In the genomic region with DNA sequence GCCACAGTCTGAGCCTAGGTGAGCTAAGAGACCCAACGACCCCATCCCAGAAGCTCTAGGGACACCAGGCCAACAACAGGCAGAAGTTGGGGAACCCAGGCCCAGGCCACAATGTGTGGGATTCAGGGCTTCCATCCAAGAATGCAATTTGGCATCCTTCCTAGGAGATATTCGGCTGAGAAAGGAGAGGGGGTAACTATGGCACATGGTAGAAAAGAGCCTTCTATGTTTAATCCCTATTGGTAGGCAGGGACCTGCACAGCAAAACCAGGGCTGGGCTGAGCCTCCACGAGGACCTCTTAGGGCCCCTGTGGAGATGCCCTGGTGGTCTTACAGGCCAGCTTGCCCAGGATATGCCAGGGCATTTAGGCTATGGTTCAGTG, we compare ENCODE assay signal across 10 mouse cellular contexts.
A peak's percentile ranks its signal among the peaks of the same experiment; 100 is the strongest.
DNase-seq lines count a peak whose midpoint lies in the region; ATAC-seq and TF ChIP-seq lines count a peak whose summit lies in the region.
"Had no signal": no experiment of that assay in that cellular context is flagged by ENCODE, and none has a peak within 500 bp of the region (broad histone marks: within the 10 kb centered on the region; RNA-seq: fewer than 3 reads in every experiment).

No protein-coding gene starts in this region.

- H3K4me3 ChIP-seq in forebrain, embryonic 15.5 days = no peak overlapping the region
- no peak overlapping the region for H3K4me3 ChIP-seq in forebrain, embryonic 12.5 days (replicated peaks)
- peak overlapping the region; percentile 86 for H3K4me3 ChIP-seq in megakaryocyte, embryonic 14.5 days (replicated peaks)
- H3K4me3 ChIP-seq in bone marrow macrophage, adult 2 months (ENCODE audit: insufficient read depth, low read length) = no peak overlapping the region
- no peak overlapping the region for H3K4me3 ChIP-seq in liver, embryonic 16.5 days (ENCODE audit: low read depth, low read length)
- H3K4me3 ChIP-seq: limb, embryonic 15.5 days had no signal

- peaks cover 7% of the 10 kb centered on the region for H3K4me1 ChIP-seq in forebrain, embryonic 15.5 days
- H3K4me1 ChIP-seq in forebrain, embryonic 12.5 days = peaks cover 6% of the 10 kb centered on the region
- H3K4me1 ChIP-seq in megakaryocyte, embryonic 14.5 days = peaks cover 97% of the 10 kb centered on the region
- H3K4me1 ChIP-seq in bone marrow macrophage, adult 2 months (ENCODE audit: control insufficient read depth, insufficient read depth, low read length) = peaks cover 90% of the 10 kb centered on the region
- H3K4me1 ChIP-seq in liver, embryonic 16.5 days (ENCODE audit: control insufficient read depth, low read depth, low read length) = peaks cover 84% of the 10 kb centered on the region

- DNase-seq in embryo, embryonic 10 days (ENCODE audit: low spot score) = no peak
- no peak for DNase-seq in cerebellum, adult 9-10 months

- H3K36me3 ChIP-seq in forebrain, embryonic 15.5 days = no peaks in the 10 kb centered on the region
- no peaks in the 10 kb centered on the region for H3K36me3 ChIP-seq in forebrain, embryonic 12.5 days (replicated peaks)
- no peaks in the 10 kb centered on the region for H3K36me3 ChIP-seq in megakaryocyte, embryonic 14.5 days (replicated peaks; ENCODE audit: low read length)
- no peaks in the 10 kb centered on the region for H3K36me3 ChIP-seq in liver, embryonic 16.5 days (ENCODE audit: control insufficient read depth, insufficient read depth)
- H3K36me3 ChIP-seq: limb, embryonic 15.5 days had no signal

- WGBS in forebrain, embryonic 15.5 days = 34% methylated on average over 3 of the region's 3 CpGs
- WGBS in forebrain, embryonic 12.5 days = 63% methylated on average over 3 of the region's 3 CpGs
- WGBS in liver, embryonic 16.5 days (ENCODE audit: insufficient replicate concordance) = 32% methylated on average over 3 of the region's 3 CpGs

- no peak for TF ChIP-seq CTCF in bone marrow macrophage, adult 2 months (IDR thresholded peaks at IDR 0.05; ENCODE audit: low read depth, low read length)

- no peak overlapping the region for H3K9ac ChIP-seq in forebrain, embryonic 15.5 days (replicated peaks)
- H3K9ac ChIP-seq in forebrain, embryonic 12.5 days = no peak overlapping the region
- H3K9ac ChIP-seq in liver, embryonic 16.5 days (ENCODE audit: low read depth, low read length) = peak overlapping the region; percentile 27; the same call in 1 of the 2 replicates
- H3K9ac ChIP-seq: limb, embryonic 15.5 days had no signal

- ATAC-seq in forebrain, embryonic 15.5 days (replicated peaks) = peak; percentile 65
- no peak for ATAC-seq in forebrain, embryonic 12.5 days (ENCODE audit: low FRiP score)
- ATAC-seq in megakaryocyte, adult 5-6 weeks (ENCODE audit: poor library complexity, severe bottlenecking) = no peak
- no peak for ATAC-seq in liver, embryonic 16.5 days (ENCODE audit: low read depth)
- ATAC-seq: midbrain, embryonic 16.5 days had no signal

- H3K27me3 ChIP-seq in forebrain, embryonic 15.5 days = no peaks in the 10 kb centered on the region
- H3K27me3 ChIP-seq in forebrain, embryonic 12.5 days = no peaks in the 10 kb centered on the region
- H3K27me3 ChIP-seq in megakaryocyte, embryonic 14.5 days (replicated peaks) = no peaks in the 10 kb centered on the region
- H3K27me3 ChIP-seq in liver, embryonic 16.5 days (ENCODE audit: control insufficient read depth, insufficient read depth, low read depth, low read length) = no peaks in the 10 kb centered on the region
- H3K27me3 ChIP-seq: limb, embryonic 15.5 days had no signal

- no peak overlapping the region for H3K27ac ChIP-seq in forebrain, embryonic 15.5 days (replicated peaks)
- H3K27ac ChIP-seq in forebrain, embryonic 12.5 days = no peak overlapping the region
- peak overlapping the region; percentile 94 for H3K27ac ChIP-seq in bone marrow macrophage, adult 2 months (ENCODE audit: insufficient read depth, low read depth, low read length)
- H3K27ac ChIP-seq in liver, embryonic 16.5 days (ENCODE audit: low read length) = peak overlapping the region; percentile 71
- H3K27ac ChIP-seq: limb, embryonic 15.5 days had no signal

- TF ChIP-seq POLR2A in bone marrow macrophage, adult 2 months (IDR thresholded peaks at IDR 0.05; ENCODE audit: borderline replicate concordance, low read depth, low read length) = no peak

- H3K9me3 ChIP-seq in forebrain, embryonic 15.5 days = no peaks in the 10 kb centered on the region
- H3K9me3 ChIP-seq in forebrain, embryonic 12.5 days = no peaks in the 10 kb centered on the region
- no peaks in the 10 kb centered on the region for H3K9me3 ChIP-seq in megakaryocyte, embryonic 14.5 days
- H3K9me3 ChIP-seq in liver, embryonic 16.5 days (replicated peaks; ENCODE audit: control insufficient read depth, low read length) = no peaks in the 10 kb centered on the region
- H3K9me3 ChIP-seq: limb, embryonic 15.5 days had no signal

- no peak overlapping the region for H3K4me2 ChIP-seq in forebrain, embryonic 15.5 days (replicated peaks)
- H3K4me2 ChIP-seq in forebrain, embryonic 12.5 days = no peak overlapping the region
- H3K4me2 ChIP-seq in liver, embryonic 16.5 days (ENCODE audit: low read depth, low read length) = peak overlapping the region; percentile 2; the same call in 1 of the 2 replicates
- H3K4me2 ChIP-seq: limb, embryonic 15.5 days had no signal

Comparison
In these comparisons a context has a peak if more than half of its experiments do, and no peak if none do; other contexts are left out.
1. H3K27ac ChIP-seq: peak in bone marrow macrophage, adult 2 months (single experiment) and liver, embryonic 16.5 days (single experiment); none in forebrain, embryonic 15.5 days (single experiment) and forebrain, embryonic 12.5 days (single experiment).